Mouse (Mus musculus) ES-E14 (cell line): ENCODE results near the gene Tlk2. TPM values are rescaled to one million over a fixed set of nuclear protein-coding genes. Genes with fewer than 3 reads are reported as not detected.

Source experiments
- DNase-seq: peaks from one replicate; pipeline ENCODE4 v3.0.0-alpha.2; 2013; ENCODE audit warnings: low read depth, low spot score
- H3K27ac ChIP-seq: 2 replicates; pipeline ENCODE4 v1.5.1; 2012; ENCODE audit warnings: low read depth, mild to moderate bottlenecking, low read length, moderate library complexity, mixed read lengths; ENCODE audit not compliant: poor library complexity, insufficient read depth, severe bottlenecking
- H3K36me3 ChIP-seq: 2 replicates; pipeline ENCODE4 v1.6.1; 2012; ENCODE audit warnings: mild to moderate bottlenecking, low read length, moderate library complexity, mixed read lengths; ENCODE audit not compliant: control insufficient read depth, poor library complexity, insufficient read depth, severe bottlenecking
- H3K4me1 ChIP-seq, 2 experiments: fragments of 150-350 bp in 1 of 2; sonication (generic) in 1 of 2; 2 replicates each; pipeline ENCODE4 v1.6.1; 2012; ENCODE audit warnings: low read length in 2 of 2, mild to moderate bottlenecking in 1 of 2, mixed read lengths in 1 of 2; ENCODE audit not compliant: control insufficient read depth in 2 of 2, insufficient read depth in 2 of 2, poor library complexity in 1 of 2
- H3K4me3 ChIP-seq, 2 experiments: fragments of 150-350 bp in 1 of 2; sonication (generic) in 1 of 2; 2 replicates each; pipeline ENCODE4 v1.5.1; 2012; ENCODE audit warnings: low read length in 2 of 2, low read depth in 1 of 2, mild to moderate bottlenecking in 1 of 2, mixed read lengths in 1 of 2; ENCODE audit not compliant: insufficient read depth in 1 of 2, poor library complexity in 1 of 2, severe bottlenecking in 1 of 2
- H3K9ac ChIP-seq: 2 replicates; pipeline ENCODE4 v1.6.1; 2012; ENCODE audit warnings: low read depth, mild to moderate bottlenecking, low read length, mixed read lengths; ENCODE audit not compliant: poor library complexity, insufficient read depth, severe bottlenecking
- H3K9me3 ChIP-seq: fragments of 150-350 bp; sonication (generic); 2 replicates; pipeline ENCODE4 v1.6.1; 2012; ENCODE audit warnings: low read depth, mild to moderate bottlenecking, low read length; ENCODE audit not compliant: control insufficient read depth, insufficient read depth
- CHD2 ChIP-seq: IDR thresholded peaks from 2 replicates; pipeline ENCODE4 v1.6.1; 2014; ENCODE audit warnings: mild to moderate bottlenecking, low read depth, low read length, inconsistent platforms
- HCFC1 ChIP-seq: IDR thresholded peaks from 2 replicates; pipeline ENCODE4 v1.6.1; 2012; ENCODE audit warnings: low read length, inconsistent platforms, borderline replicate concordance; ENCODE audit not compliant: insufficient read depth
- MAFK ChIP-seq: IDR thresholded peaks from 2 replicates; pipeline ENCODE4 v1.6.1; 2014; ENCODE audit warnings: mild to moderate bottlenecking, low read depth, low read length, inconsistent platforms; ENCODE audit not compliant: insufficient read depth
- ZC3H11A ChIP-seq: IDR thresholded peaks from 2 replicates; pipeline ENCODE4 v1.6.1; 2012; ENCODE audit warnings: low read depth, mild to moderate bottlenecking, inconsistent platforms, low read length, borderline replicate concordance
- ZNF384 ChIP-seq: IDR thresholded peaks from 2 replicates; pipeline ENCODE4 v1.6.1; 2012; ENCODE audit warnings: low read depth, low read length, inconsistent platforms
- in situ Hi-C, 2 experiments: fragments of 600-800 bp; cut with MboI; formaldehyde crosslinking; loops; one replicate each; pipeline ENCODE4 v1.15.1; 2025; ENCODE audit warnings: low sequenced_read_pairs in 2 of 2, inconsistent platforms in 1 of 2; ENCODE audit not compliant: unreplicated experiment in 2 of 2
- total RNA-seq: library from RNA; depleted of rRNA; stranded (reverse); fragments of 300-350 nt; gene quantifications from 2 replicates; pipeline ENCODE4 v1.2.3, GENCODE M21; 2012; rRNA removed

Gene Tlk2
- total RNA-seq, 1 experiment = 96.2 TPM

DNA sequence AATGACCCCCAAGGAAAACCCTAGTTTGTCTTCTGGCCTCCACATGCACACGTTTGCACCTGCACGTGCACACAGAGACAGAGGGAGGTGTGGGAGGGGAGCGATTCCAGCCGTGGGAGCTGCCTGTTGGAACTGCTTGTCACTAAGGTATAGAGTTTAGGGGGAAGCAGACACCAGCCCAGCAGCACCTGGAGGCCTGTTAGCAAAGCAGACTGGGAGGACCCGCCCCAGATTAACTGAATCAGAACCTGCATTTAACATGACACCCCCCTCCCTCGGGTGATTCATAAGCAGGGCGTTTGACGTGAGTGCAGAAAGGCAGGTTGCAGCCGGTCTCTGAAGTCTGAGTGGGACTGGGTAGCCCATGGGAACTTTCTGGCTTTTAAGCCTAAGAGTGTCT lies 151.4 kb downstream of the Tlk2 start:
- in situ Hi-C loops = no loop called here
- TF ChIP-seq MAFK (no peak), ZNF384 (no peak), ZC3H11A (no peak), CHD2 (no peak), HCFC1 (no peak)
- Histone ChIP-seq H3K36me3 (no peaks in the 10 kb centered on the region), H3K4me1 (peaks cover 0 to 4% of the 10 kb centered on the region in 2 experiments; a peak in 1 of 4 replicates), H3K27ac (no peak overlapping the region), H3K9me3 (no peaks in the 10 kb centered on the region), H3K4me3 (no peak overlapping the region), H3K9ac (no peak overlapping the region)
- DNase-seq = no peak

DNA sequence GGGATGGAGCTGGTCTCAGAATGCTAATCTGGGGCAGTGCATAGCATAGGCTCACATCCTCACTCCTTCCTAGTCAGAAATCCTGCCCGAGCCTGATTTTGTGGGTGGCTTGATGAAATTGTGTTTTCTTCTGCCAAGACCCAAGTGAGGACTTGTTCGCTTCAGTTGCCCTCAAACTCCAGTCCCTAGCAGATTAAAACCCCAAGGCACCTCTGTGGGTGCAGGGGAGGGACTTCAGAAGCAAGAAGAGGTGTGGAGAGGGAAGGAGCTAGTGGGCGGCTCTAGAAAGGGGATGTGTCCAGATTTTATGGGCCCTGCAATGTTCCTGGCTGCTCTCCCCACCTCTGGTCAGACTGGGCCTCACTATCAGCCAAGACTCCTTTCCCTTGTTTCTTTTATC lies 152.5 kb downstream of the Tlk2 start:
- in situ Hi-C loops = no loop called here
- Histone ChIP-seq H3K27ac (no peak overlapping the region), H3K4me1 (peaks cover 0 to 4% of the 10 kb centered on the region in 2 experiments; a peak in 1 of 4 replicates), H3K9ac (no peak overlapping the region), H3K36me3 (no peaks in the 10 kb centered on the region), H3K4me3 (no peak overlapping the region), H3K9me3 (no peaks in the 10 kb centered on the region)
- no peak for DNase-seq
- TF ChIP-seq MAFK (no peak), HCFC1 (no peak), ZC3H11A (no peak), ZNF384 (no peak), CHD2 (no peak)

DNA sequence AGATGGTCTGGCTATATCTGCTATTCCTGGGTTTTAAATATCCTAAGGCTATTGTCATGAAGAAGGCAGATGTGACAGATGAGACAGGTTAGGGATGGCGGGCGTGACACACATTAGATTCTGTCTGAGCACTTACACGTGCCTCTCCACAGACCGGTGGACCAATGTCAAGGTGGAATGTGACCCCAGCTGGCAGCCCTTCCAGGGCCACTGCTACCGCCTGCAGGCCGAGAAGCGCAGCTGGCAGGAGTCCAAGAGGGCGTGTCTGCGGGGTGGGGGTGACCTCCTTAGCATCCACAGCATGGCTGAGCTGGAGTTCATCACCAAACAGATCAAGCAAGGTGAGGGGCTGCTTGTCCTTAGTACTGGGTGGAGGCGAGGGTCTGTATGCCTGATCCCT lies 153.1 kb downstream of the Tlk2 start:
- Histone ChIP-seq H3K9ac (no peak overlapping the region), H3K36me3 (no peaks in the 10 kb centered on the region), H3K4me1 (peaks cover 0 to 4% of the 10 kb centered on the region in 2 experiments; a peak in 1 of 4 replicates), H3K9me3 (no peaks in the 10 kb centered on the region), H3K27ac (no peak overlapping the region), H3K4me3 (no peak overlapping the region)
- DNase-seq = no peak
- in situ Hi-C loops = no loop called here
- no peak for TF ChIP-seq HCFC1
- no peak for TF ChIP-seq CHD2
- TF ChIP-seq MAFK = no peak
- no peak for TF ChIP-seq ZNF384
- TF ChIP-seq ZC3H11A = no peak

DNA sequence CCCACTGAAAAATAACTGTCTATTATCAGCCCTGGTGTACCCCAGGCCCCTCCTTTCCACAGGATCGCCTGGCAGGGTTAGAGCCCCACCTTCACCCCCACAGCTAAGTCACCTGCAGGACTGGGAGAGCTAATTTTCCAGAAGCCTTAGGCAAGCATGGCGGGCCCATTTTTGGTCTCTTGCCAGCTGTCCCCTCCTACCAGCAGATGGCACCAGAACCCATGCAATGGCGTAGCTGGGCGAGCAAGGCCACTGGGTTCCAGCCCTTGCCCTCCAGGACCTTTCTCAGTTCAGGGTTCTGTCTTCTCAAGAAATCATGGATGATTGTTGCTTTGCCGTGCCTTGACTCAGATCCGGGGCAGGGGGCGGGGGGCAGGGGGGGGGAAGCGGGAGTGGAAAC lies 153.9 kb downstream of the Tlk2 start:
- TF ChIP-seq ZC3H11A = peak; percentile 38; the same call in 1 of the 2 replicates
- TF ChIP-seq HCFC1 = no peak
- Histone ChIP-seq H3K4me1 (peaks cover 0 to 4% of the 10 kb centered on the region in 2 experiments; a peak in 1 of 4 replicates), H3K9ac (no peak overlapping the region), H3K9me3 (no peaks in the 10 kb centered on the region), H3K36me3 (no peaks in the 10 kb centered on the region), H3K4me3 (no peak overlapping the region), H3K27ac (no peak overlapping the region)
- in situ Hi-C loops = no loop called here
- DNase-seq = no peak

Other genes with a start within 250 kb of the Tlk2 start
- gene Efcab3, start 115.2 kb upstream of the Tlk2 start, total RNA-seq = 0.31 TPM in 1 of 2 replicates, not detected in the other
- 44.2 and 57.6 TPM in 2 replicates for gene Mettl2, start 52.4 kb upstream of the Tlk2 start, total RNA-seq
- not detected in 2 replicates for gene Gm10842, start 31.9 kb upstream of the Tlk2 start, total RNA-seq
- gene Mrc2, start 113.8 kb downstream of the Tlk2 start, total RNA-seq = 15.9 and 16.5 TPM in 2 replicates